Mouse (Mus musculus) adipose tissue, adult 10 weeks (tissue): ENCODE measurements around the gene Srrm2. TPM values are rescaled to one million over a fixed set of nuclear protein-coding genes. Genes with fewer than 3 reads are reported as not detected.

Source experiments
- polyA plus RNA-seq: library from polyadenylated mRNA; stranded (reverse); fragments of 350-450 nt; fragmentation: Illumina TruSeq; extraction: RNeasy Lipid Tissue Mini Kit (QIAGEN cat#74804); gene quantifications from one replicate; pipeline ENCODE4 v1.2.3, GENCODE M21; 2014; ENCODE audit warnings: low read depth, low replicate concordance

Srrm2 gene
- 339 TPM for polyA plus RNA-seq

DNA sequence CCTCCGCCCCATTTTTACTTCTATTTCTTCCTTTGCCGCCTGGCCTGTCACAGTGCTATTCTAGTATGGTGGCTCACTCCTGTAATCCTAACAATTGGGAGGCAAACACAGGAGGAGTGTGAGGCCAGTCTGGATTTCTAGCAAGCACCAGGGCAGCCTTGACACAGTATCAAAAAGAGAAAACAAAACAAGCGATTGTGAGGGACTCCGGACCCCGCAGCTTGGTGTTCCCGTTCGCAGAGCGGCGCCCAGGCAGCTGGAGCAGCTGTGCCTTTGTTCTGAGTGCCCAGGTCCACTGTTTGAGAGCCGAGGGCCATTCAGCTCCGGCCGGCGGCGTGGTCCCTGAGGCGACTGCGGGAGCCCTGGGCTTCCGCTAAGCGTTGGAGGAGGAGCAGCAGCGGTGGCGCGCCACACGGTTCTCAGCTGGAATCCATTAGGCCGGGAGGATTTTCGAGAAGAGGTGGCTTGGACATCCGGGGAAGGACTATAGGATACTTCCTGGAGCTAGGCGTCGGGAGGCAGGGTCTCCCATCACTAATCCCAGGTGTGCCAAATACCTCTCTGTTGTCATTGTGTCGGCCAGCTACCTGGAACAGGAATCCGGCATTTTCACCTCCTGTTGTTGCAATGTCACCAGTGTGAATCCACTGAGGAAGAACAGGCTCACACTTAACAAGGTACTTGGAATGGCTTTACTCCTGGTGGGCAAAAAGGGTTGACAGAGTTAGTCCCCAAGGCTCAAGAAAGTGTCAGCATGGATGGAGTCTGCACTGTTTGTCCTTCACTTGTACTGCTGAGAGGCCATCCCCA lies at the start of gene Srrm2:
Gene Srrm2, plus strand, starts transcription at position 264 of the 810 bp plus-strand sequence.

DNA sequence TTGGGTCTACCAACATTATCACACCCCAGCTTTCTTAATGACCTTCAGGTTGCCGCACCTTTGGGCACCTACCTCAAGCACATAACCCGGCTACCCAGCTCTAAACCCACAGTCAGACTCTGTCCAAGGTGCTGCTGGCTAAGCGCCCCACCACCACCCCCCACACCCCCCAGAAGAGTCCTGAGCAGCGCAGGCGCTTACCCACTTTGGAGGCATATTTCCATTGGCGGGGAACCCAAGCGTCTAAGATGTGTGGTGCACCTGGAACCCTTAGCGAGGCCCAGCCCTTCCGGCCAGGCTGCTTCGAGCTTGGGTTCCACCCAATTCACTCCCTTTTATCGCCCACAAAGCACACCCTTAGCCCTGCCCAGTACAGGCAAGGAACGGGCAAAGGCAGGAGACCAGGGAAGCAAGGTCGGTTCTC lies 49.7 kb upstream of the Srrm2 start, which contains the start of gene Paqr4:
Gene Paqr4, minus strand, starts transcription at position 270 of the 424 bp plus-strand sequence.

DNA sequence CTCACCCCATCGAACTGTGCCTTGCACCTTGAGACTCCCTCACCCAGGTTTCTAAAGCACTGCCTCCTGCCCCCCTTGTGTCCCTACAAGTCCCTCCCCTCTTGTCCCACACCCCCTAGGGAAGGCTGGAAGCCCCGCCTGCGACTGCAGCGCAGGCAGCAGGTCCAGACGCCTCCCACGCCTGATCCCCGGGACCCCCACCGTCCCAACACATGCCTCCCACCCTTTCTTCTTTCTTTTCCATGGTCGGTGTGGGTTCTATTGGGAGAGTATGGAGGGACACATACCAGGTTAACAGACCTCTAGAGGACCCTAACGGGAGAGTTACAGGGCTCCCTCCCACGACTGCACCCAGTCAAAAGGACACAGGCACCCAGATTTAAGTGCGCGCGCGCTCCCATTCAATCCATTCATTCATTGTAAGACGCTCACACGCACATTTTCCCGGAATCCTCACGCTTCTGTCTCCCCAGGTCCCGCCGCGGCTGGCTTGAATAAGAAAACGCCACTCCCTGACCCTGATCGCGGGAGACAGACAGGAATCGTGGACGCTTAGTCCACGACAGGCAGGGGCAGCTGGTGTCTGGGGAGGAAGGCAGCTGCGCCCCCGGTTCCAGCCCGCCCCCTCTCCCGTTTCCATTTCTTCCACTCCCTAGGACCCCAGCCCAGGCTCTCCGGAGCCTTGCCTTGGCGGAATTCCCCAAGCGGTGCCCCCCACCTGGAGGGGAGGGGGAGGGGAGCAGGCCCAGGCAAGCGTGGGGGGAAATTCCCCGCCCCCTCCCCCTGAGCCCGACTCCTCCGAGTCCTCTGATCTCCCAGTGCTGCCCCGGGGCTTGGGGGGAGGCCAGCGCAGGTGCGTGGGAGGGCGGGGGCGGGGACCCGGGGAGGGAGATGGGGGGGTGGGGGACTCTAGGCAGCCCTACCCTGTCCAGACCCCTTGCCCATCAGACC lies 44.8 kb upstream of the Srrm2 start, which contains the start of gene Kremen2:
Gene Kremen2, minus strand, starts transcription at position 533 of the 951 bp plus-strand sequence.

DNA sequence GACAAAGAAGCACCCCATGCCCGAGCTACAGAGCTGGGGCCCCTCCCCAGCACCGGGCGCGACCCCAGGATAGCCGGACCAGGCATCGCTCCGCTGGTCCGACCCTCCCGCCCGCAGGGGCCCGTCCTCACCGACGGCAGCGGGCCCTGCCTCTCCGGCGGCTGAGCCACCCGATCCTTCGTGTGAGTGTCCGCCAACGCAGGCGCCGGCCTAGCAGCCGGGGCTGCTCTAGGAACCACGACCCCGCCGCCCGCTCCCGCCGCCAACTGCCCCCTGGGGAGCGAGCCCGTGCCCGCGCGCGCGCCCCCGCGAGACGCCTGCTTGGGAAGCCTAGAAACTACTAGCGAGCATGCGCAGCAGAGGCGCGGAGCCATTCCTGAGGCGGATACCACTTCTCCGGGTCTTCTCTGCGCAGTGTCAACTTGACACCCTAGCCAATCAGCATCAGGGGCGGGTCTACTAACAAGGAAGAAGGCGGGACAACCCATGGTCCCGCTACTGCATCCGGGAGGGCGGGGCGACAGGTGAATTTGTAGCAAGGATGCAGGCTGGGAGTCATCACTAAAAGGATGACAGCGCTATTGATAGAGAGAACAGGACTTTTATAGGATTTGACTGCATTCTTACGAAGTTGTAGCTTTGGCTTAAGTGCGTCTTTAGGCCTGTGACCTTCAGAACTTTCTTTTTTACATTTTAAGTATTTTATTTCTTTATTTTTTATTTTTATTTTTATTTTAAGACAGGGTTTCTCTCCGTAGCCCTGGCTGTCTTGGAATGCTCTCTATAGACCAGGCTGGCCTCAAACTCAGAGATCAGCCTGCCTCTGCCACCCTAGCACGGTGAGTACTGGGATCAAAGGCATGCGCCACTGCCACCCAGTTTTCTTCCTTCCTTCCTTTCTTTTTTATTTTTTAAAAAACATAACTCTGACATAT lies 18.8 kb upstream of the Srrm2 start, which contains the start of gene Flywch1:
Gene Flywch1, minus strand, starts transcription at position 319 of the 935 bp plus-strand sequence.

DNA sequence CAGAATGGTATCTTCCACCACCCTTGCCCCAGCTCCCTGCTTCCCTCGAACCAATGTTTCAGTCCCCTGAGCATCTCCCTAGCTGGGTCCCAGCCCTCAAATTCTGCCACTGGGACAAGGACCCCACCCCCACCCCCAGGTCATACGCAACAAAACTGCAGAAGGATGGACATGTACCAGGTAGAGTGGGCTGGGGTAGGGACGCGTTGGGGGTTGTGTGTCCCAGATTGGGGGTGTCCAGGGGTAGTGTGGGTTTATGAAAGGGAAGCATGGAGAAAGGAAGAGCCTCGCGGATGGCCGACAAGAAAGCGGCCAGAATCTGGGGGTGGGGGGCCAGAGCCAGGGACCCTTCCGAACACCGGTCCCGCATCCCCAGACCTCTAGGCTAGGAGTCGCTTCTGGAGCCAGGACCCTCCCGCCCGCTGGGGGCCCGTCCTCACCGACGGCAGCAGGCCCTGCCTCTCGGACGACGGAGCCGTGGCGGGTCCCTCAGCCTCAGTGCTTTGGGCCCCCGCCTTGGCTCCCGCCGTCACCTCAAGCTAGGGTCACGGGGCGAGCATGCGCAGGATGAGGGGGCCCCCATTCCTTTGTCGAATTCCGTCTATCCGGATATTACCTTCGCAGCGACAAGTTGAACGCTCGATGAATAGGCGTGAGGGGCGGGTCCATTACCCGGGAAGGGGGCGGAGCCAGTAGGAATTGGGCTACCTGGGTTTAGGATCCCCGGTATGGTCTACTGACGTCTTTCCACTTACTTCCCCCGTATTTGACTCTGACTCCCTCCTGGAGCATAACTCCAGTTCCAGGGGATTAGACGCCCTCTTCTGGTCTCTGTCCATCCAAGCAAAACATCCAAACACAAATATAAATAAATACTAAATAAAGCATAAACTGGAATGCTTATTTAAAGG lies 4.5 kb upstream of the Srrm2 start, which contains the start of gene Flywch2:
Gene Flywch2, minus strand, starts transcription at position 521 of the 911 bp plus-strand sequence.

DNA sequence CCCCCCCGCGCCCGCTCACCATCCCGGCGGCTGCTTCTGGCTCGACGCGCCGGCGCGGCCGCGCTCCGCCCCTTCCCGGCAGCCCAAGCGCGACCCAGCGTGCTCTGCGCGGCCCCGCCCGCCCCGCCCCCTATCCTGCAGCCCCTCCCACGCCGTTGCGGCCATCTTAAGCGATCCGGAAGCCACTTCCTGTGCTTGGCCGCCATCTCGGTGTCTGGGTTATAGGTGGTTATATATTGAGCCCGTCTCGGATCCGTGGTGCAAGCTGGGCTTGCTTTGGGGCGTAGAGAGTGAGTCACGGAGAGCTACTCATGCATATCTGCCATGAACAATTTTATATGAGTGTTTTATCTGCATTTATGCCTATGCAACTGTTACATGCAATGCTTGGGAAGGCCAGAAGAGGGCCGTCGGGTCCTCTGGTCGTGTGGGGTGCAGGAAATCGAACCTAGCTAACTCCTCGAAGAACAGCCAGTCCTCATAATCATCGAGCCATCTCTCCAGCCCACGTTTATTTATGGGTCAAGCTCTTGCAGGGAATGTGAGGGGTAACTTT lies 38.8 kb downstream of the Srrm2 start, which contains the start of gene Elob:
Gene Elob, minus strand, starts transcription at position 73 of the 556 bp plus-strand sequence.

DNA sequence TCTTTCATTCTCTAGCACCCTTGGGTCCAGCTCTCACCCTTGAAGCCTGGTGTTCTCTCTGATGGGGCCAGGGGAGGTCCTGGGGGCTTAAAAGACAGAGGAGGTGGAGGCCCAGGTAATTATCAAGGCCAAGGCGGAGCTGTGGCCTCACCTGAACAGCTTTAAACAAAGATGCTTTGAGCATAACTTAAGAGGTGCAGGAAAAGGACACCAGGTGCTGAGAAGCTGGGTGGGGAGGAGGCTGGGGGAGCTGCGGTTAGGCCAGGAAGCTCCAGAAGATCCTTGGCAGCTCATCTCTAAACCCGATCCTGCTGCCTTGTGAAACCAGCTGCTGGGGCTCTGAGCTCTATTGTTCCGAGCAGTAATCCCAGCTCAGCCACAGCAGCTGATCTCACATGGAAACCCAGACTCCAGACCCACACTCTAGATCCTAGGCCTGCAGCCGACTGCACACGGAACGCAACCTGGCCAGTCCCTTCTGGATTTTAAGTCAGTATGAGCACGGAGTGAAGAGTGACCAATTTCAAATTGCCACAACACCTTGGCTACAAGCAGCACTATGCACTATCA lies 45.8 kb downstream of the Srrm2 start, which contains the start of gene Prss33:
Gene Prss33, minus strand, starts transcription at position 51 of the 570 bp plus-strand sequence.

DNA sequence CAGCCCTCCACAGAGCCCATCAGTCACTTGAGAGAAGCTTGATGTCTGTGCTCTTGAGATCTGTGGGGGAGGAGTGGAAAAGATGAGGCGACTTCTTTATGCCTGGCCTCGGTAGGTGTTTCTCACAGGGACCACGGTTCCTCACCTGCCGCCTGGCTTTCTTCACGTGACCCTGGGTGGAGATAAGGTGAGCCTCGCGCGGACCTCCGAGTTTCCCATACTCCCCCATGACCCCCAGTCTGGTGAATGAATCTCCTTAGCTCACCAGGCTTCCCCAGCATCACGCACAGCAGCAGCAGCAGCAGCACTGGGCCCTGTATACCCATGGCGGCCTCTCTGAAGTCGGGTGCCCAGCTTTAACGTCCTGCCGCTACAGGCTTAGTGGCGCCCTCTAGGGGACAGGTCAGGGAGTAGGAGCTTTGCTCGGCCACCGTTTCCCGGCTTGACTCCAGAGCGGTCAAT lies 53.5 kb downstream of the Srrm2 start, which contains the start of the genes Prss32 and Prss41:
Gene Prss32, plus strand, starts transcription at position 44 of the 462 bp plus-strand sequence.
Gene Prss41, minus strand, starts transcription at position 361 of the 462 bp plus-strand sequence.

DNA sequence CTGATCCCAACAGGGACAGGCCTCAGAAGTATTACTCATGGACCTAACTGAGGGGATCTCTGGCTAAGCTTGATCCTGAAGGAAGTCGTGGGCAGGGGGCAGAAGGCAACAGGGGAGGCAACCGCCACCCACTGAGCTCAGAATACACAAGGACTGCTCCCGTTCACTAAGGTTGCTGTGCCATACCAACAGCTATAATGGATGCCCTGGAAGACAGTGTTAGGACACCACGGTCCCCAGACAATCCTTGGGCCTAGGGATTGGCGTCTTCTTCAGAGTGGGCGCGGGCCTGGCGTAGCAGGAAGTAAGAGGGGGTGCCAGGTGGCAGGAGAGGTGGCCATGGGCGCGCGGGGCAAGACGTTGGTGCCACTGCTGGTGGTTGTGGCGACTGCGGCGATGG lies 77.4 kb downstream of the Srrm2 start, which contains the start of gene Prss21:
Gene Prss21, plus strand, starts transcription at position 301 of the 400 bp plus-strand sequence.

Other genes starting within 250 kb of the Srrm2 start
- gene Zfp213, start 226.3 kb upstream of the Srrm2 start, polyA plus RNA-seq: 9.9 TPM
- gene Zfp13, start 191.0 kb upstream of the Srrm2 start, polyA plus RNA-seq: 23.0 TPM
- 0.16 TPM for gene Zscan10, start 189.7 kb upstream of the Srrm2 start, polyA plus RNA-seq
- gene Mmp25, start 145.3 kb upstream of the Srrm2 start, polyA plus RNA-seq: 0.25 TPM
- gene Bicdl2, start 130.0 kb upstream of the Srrm2 start, polyA plus RNA-seq: 2.7 TPM
- 226 TPM for gene Hcfc1r1, start 116.9 kb upstream of the Srrm2 start, polyA plus RNA-seq
- 10.9 TPM for gene Thoc6, start 116.7 kb upstream of the Srrm2 start, polyA plus RNA-seq
- gene Tnfrsf12a, start 113.1 kb upstream of the Srrm2 start, polyA plus RNA-seq: 25.6 TPM
- 1.0 TPM for gene Cldn6, start 111.3 kb upstream of the Srrm2 start, polyA plus RNA-seq
- 1.2 TPM for gene Cldn9, start 106.5 kb upstream of the Srrm2 start, polyA plus RNA-seq
- 0.30 TPM for gene 1520401A03Rik, start 67.7 kb upstream of the Srrm2 start, polyA plus RNA-seq
- gene Pkmyt1, start 64.2 kb upstream of the Srrm2 start, polyA plus RNA-seq: 8.8 TPM
- 19.4 TPM for gene Paqr4, start 49.7 kb upstream of the Srrm2 start, polyA plus RNA-seq
- gene Kremen2, start 44.7 kb upstream of the Srrm2 start, polyA plus RNA-seq: 0.24 TPM
- 65.6 TPM for gene Flywch1, start 18.9 kb upstream of the Srrm2 start, polyA plus RNA-seq
- gene Flywch2, start 4.5 kb upstream of the Srrm2 start, polyA plus RNA-seq: 16.1 TPM
- gene Elob, start 38.6 kb downstream of the Srrm2 start, polyA plus RNA-seq: 387 TPM
- 1.4 TPM for gene Prss33, start 45.5 kb downstream of the Srrm2 start, polyA plus RNA-seq
- not detected for gene Prss32, start 53.3 kb downstream of the Srrm2 start, polyA plus RNA-seq
- gene Prss41, start 53.6 kb downstream of the Srrm2 start, polyA plus RNA-seq: 0.55 TPM
- 1.1 TPM for gene Prss21, start 77.5 kb downstream of the Srrm2 start, polyA plus RNA-seq
- not detected for gene Dcpp1, start 90.3 kb downstream of the Srrm2 start, polyA plus RNA-seq
- not detected for gene Dcpp2, start 90.3 kb downstream of the Srrm2 start, polyA plus RNA-seq
- not detected for gene Dcpp3, start 126.9 kb downstream of the Srrm2 start, polyA plus RNA-seq
- gene Sbp, start 151.1 kb downstream of the Srrm2 start, polyA plus RNA-seq: not detected
- gene Sbpl, start 164.7 kb downstream of the Srrm2 start, polyA plus RNA-seq: not detected
- gene Prss30, start 190.0 kb downstream of the Srrm2 start, polyA plus RNA-seq: not detected
- not detected for gene Prss22, start 207.6 kb downstream of the Srrm2 start, polyA plus RNA-seq
- 0.67 TPM for gene Prss27, start 247.6 kb downstream of the Srrm2 start, polyA plus RNA-seq